Mouse (Mus musculus): ENCODE data around the gene Stt3b. TPM values are rescaled to one million over a fixed set of nuclear protein-coding genes. Genes with fewer than 3 reads are reported as not detected.

Stt3b gene
- polyA plus RNA-seq, 3 experiments from 2014 or later: 16.6 to 25.0 (median 22.4) TPM

DNA sequence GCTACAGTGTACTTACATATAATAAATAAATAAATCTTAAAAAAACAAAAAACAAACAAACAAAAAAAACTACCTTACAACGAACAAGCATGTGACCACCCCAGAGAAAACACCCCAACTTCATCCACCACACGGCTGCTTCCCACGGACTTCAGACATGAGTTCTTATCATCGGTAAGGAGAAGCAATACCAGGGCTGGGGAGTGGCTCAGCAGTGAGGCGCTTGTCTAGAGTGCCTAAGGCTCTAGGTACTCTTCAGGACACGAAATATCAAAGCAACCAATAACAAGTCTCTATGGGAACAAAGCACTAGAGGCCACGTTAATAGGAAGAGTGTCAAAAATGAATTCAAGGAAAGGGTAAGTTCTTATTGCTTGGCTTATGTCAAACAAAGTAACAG lies 49.8 kb downstream of the Stt3b start:
- ATAC-seq: no peak

DNA sequence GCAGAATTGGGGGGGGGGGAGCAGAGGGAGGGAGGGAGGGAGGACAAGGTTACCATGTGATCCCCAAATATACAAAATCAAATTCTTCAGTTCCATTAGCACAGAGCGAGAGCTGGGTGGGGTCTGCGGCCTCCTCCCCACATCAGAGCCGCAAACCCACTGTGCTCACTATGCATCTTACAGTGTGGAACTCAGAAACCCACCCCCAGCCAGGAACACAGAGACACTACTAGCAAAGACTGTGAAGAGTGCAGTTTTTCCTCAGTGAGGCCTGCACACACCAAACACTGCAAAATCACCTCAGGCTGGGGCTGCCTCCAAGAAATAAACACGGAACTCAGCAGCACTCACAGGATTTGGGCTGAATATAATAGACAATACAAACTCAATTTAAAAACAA lies 50.4 kb downstream of the Stt3b start:
- no peak for ATAC-seq

DNA sequence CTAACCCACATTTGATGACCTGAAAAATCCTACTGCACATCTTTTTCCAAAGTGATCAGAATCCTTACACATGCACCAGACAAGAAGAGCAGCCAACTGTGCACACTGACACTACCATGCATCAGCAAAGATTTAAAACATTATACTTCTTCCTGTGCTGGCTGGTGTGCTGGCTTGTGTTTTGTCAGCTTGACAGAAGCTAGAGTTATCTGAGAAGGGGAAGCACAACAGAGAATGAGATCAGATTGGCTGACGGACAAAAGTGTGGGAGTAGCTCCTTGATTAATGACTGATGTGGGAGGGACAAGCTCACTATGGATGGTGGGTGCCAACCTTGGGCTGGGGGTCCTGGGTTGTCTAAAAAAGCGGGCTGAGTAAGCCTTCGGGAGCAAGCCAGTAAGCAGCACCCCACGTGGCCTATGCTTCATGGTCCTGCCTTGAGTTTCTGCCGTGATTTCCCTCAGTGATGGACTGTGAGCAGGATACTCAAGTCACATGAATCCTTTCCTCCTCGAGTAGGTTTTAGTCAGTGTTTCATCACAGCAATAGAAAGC lies 52.4 kb downstream of the Stt3b start:
- no peak for ATAC-seq

DNA sequence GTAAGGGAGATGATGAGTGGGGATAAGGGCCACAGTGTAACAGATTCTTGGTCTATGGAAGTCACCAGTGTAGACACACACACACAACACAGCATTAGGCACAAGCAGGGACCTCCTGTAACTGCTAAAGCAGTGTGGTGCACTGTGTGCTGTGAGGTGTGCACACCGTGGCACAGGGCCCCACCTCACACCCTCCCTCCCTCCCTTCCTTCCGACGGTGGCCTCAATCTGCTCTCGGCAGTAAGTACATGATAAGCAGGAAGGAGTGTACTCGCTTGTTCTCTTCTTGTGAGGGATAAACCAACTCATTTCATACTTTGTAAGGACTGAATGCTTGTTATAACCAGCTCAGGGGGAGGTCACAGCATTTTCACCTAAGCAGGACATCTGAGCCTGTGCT lies 61.1 kb downstream of the Stt3b start:
- no peak for ATAC-seq

DNA sequence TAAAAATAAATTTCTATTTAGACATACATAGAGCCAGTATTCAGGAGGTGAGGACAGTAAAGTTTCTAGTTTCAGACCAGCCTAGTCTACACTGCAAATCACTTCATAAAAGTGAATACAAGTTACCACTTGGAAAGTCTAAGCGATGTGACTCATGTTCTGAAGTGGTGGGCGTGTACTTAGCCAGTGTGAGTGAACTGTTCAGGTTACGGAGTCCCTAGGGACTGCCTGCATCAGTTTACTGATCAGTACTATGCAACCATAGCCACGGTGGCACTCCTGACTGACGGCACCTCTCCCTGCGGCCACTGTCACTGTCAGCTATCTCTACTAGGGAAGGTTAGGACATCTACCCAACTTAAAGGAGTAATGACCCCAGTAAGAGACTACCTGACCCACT lies 65.1 kb downstream of the Stt3b start:
- ATAC-seq: no peak

DNA sequence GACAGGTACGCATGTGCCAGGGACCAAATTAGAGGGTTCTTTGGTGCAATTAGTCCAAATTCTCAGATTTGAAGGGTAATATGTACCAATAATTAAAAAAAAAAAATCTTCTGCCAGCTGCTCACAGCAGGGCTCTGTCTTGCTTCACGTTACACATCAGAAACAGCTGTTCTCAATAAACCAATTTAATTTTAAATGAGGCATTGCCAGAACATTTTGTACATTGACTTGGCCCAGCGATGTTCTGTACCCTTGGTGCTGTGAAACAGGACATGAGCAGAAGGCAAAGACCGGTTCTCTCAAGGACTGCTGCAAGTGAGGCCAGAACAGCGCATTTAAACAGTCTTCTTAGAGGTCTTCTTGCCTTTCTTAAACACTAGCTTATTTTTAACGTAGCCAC lies 66.6 kb downstream of the Stt3b start:
- ATAC-seq: no peak

DNA sequence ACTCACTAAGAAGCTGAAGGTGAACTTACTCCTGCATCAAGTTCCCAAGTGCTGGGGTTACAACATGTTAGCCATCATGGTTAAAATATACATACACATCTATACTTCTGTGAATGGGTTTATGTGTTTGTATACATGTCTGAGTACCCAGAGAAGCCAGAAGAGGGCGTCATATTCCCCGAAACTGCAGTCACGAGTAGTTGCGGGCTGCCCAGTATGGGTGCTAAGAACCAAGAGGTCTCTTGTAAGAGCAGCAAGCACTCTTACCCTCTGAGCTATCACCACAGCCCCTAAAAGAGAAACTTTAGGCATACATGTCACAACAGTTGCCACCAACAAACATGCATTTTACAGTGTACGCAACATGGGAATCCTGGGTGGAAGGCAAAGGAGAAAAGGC lies 70.4 kb downstream of the Stt3b start:
- no peak for ATAC-seq

DNA sequence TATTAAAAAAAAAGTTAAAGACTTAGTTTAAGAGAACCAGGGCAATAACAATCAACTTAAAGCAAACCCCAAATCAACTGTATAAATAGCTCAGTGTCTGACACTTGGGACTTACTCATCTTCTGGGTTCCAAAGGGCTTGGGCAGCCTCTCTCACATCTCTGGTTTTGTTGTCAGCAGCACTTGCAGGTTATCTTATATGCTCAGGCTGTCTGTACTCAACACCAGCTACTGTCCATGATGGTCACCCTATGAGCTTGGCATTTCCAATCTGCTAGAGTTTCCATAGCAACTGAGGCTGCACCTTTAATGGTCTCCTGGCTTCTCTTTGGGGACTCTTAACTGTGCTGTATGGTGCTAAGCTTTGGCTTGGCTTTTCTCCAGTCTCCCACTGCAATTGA lies 72.3 kb downstream of the Stt3b start:
- ATAC-seq: no peak

DNA sequence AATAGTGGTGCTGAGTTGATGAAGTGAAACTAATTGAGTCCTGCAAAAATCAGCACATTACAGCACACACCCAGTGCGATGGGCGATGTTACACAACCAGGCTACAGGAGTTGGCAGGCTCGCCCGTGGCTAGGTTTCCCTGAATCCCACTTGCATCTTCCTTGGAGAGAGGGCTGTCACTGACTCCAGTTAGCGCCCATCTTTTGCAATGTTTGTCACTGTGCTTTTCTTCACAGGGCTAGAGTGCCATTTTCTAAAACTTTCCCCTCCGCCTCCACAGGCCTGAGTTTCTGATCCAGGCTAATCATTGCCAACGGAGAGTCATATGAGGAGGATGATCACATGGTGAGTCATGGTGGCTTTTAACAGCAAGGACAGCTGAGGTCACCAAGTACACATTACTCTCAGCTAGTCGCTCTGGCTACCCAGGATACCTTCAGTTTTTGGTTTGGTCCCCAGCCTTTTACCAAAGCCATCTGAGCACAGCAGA lies 73.8 kb downstream of the Stt3b start:
- ATAC-seq: no peak

DNA sequence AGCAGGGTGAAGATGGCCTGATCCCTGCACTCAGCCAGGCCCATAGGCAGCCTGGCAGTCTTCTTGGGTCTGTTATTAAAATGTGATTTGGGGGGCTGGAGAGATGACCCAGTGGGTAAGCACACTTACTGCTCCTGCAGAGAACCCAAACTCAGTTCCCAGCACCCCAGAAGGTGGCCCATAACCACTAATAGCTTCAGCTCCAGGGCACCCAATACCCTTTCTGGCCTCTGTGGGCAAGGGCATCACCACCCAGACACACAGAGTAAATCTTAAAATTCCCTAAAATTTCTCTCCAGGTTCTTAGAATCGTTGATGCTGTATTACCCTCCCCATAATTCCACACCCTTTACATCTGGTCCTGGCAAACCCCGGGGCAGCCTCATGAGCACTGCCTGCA lies 75.7 kb downstream of the Stt3b start:
- no peak for ATAC-seq

DNA sequence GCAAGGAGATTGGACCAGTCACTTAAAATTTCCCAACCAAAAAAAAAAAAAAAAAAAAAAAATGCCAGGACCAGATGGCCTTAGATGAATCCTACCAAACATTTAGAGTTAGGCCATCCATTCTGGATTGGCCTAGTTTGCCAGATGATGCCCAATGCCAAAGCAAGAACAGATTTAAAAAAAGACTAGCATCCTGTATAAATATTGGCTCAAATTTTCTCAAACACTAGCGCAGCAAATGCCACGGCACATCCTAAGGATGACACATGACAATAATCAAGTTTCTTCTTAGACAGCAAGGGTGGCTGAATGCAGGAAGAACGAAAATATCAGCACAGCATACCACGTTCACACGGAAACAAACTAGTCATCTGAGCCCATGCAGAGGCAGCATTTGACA lies 76.5 kb downstream of the Stt3b start:
- ATAC-seq: no peak

DNA sequence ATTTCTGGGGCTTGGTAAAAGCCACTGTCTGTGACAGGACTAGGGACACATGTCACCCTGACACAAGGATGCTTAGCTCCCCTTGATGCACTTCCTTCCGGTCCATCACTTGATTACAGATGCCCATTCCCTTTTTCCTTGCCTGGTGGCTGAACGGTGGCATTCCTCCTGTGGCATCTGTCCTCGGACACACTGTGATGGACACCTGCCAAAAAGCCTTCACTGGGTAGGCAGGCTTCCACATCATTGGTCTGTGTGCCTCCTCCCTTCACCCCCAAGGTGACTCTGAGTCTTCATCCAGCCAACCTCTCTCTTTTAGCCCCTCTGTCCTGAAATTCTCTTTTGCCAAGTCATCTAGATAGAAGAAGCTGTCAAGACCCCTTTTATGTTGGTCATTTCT lies 78.7 kb downstream of the Stt3b start:
- no peak for ATAC-seq

DNA sequence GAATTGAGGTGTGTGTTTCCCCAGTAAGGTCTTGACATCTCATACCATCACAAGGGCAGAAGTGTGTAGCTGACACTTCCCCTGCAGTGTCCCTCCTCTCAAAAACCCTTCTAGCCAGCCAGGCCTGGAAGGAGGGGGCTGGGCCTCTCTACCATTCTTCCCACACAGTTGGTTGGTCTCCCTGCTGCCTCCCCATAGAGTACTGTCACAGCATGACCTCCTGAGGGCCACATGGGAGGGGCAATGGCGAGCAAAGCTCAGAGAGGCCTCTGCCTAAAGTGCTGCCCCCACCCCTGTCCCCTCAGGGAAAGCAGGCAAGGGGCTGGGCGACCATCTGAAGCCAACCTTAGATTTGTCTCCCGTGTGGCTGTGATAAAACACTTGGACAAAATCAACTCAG lies 80.1 kb downstream of the Stt3b start:
- no peak for ATAC-seq

DNA sequence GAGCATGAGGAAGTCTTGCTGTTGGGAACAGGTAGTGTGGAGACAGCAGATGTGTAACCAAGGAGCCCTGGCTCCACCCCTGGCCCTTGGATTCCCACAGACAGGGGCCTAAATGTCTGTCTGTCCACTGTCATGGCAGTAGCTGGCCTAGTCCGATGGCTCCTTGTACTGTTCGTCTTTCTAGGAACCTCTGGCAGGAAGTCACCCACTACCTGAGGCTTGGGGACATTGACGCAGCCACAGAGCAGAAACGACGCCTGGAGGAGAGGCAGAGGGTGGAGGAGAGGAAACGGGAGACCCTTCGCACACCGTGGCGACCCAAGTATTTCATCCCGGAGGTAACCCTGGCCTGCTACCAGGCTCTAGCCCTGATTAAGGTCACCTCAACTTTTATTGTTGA lies 80.5 kb downstream of the Stt3b start:
- no peak for ATAC-seq

DNA sequence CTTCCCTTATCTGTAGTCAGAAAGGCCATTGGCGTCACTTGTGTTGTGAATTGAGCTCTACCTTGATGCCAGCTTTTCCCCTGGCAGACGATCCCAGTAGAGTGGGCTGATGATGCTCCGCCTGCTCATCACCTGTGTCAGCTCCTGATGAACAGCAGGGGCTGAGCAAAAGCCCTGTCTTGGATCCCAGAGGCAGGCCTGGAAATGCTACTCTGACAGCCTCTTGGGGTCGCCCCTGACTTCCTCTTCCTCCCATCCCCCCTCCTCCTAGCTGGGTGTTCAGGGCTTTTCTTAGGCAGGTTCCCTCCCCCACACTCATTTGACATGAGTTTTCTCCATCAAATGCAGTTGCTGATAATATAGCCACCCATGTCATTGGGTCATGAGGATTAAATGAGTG lies 81.1 kb downstream of the Stt3b start:
- ATAC-seq: no peak

DNA sequence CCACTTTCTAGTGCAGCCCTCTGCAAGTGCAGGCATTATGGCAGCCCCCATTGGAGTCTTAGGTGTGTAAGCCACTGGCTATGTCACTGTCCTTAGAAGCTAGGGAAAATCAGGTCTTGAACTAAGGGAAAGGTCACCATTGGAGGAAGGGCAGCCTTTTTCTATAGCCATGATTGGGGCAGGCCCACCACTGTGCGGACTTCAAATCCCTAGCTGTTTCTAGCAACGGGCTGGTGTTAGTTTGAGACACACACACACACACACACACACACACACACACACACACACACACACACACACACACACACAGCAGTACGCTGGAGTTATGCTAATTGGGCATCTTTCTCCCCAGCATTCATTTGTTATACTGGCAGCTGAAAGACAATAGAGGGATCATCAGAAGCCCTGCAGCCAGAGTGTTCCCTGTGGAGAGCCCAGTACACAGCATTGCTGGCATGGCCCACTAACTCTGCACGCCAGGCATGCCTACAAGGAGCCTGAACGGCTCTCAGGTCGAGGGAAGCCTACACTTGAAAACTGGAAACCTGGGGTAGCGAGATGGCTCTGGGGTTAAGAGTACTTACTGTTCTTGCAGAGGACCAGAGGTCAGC lies 85.4 kb downstream of the Stt3b start:
- ATAC-seq: no peak

DNA sequence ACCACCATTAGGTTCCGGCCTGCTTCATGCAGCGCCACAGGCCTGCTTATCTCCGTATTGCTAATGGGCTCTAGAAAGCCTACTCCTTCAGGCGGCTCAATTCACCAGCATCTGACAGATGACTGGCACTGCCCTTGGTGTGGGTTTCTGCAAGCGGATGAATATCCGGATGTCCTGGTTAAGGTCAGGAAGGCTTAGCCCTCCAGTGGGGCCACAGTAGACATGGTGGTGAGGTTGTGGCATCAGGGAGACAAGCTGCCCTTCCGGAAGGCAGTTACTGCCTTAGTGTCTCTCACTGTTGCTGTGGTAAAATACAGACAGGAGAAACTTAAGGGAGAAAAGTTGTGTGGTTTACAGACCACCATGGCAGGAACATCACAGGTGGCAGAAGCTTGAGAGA lies 89.0 kb downstream of the Stt3b start:
- ATAC-seq: no peak

DNA sequence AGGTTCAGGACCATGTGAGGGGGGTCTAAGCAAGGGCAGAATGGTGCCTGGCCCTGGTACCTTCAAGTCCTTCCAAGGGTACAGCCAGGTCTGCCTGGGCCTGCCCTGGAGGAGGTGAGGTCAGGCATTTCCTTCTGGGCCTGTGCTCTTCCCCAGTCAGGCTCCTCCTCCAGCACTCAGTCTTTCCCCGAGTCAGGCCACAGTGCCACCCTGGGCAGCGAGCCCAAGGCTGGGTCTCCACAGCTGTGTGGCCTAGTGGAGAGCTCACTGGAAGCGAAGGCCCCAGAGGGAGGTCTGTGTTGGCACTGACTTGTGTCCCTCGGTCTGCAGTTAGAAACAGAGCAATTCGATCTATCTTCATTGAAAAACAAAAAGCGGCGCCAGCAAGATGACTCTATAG lies 89.8 kb downstream of the Stt3b start:
- no peak for ATAC-seq

DNA sequence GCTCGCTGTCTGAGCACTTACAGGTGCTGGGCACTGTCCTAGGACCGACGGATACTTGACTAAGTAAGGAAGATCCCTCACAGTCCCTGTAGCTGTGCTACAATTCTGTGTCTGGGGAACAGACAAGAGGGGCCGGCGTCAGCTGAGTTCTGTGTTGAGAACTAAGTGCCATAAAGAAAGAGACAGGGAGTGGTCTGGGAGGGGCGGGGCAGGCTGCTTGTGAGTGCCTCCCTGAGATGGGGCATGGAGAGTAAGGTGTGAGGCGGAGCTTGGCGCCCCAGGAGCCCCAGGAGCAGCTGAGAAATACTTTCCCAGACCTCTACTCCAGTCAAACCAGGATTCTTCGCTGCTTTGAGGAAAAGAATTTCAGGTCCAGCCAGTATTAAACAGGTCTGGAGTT lies 92.2 kb downstream of the Stt3b start:
- ATAC-seq: no peak

DNA sequence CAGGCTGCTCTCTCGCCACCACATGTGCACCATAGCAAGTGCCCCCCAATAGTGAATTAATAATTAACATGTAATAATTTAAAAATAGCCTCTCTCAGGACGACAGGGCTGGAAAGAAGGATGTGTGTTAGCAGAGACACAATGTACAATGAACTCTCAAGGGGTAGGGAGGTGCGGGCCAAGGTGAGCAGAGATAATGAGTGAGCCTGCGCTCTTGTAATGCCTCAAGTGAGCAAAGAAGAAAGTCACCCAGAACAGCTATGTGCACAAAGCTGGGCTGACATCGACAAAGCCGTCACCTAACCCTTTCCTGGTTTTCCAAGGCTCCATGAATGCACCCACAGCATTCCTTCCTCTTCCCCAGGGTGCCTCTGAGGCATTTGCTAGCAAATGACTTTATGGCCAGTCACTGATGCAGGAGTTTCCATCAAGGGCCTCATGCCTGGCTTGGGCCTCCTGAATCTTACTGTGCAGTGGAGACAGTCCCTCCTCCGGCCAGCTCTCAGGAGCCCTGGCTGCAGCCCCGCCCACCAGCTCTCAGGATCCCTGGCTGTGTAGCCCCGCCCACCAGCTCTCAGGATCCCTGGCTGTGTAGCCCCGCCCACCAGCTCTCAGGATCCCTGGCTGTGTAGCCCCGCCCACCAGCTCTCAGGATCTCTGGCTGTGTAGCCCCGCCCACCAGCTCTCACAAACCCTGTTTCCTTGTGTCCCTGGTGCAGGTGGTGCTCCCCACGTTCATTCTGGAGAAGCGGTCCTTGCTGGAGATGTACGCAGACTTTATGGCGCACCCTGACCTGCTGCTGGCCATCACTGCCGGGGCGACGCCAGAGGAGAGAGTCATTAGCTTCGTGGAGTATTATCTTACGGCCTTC lies 94.2 kb downstream of the Stt3b start:
- ATAC-seq: no peak

DNA sequence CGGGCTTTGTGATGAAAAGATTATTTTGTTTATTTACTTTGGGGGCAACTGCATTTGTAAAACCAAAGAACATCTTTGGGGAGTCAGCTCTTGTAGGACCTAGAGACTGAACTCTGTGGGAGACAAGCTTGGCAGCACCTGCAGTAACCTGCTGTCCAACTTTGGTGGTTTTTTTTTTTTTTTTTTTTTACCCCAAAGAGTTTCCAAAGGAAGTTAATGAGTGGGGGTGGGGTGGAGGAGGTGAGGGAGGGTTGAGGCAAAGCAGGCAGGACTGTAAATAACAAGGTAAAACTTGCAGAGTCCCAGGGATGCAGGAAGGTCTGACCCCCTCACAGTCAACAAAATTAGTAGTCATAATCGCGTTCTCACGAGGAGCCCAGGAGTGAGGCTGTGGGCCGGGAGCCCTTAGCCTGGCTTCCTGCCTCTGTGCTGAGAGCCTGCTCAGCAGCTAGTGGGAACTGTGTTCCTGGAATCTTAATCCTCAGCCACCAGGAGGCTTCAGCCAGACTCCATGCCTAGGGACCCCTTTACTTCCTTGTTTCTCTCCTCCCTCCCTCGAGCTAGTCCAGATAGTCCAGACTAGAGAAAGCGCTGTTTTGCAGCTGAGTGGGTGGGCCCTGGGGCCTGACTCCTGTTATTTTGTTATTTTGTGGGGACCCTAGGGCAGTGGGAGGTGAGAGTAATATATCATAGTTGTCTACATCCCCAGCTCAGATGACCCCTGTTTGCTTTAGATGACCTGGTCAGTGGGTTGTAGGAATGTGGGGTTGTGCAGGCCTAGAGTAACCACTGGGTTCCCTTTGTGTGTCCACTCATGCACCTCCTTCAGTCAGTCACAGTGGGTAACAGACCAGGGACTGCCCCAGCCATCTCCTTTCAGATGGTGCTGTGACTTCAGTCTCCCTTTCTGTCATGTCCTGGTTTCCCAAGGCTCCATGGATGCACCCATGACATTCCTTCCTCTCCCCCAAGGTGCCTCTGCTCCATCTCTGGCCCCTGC lies 95.3 kb downstream of the Stt3b start:
- no peak for ATAC-seq

DNA sequence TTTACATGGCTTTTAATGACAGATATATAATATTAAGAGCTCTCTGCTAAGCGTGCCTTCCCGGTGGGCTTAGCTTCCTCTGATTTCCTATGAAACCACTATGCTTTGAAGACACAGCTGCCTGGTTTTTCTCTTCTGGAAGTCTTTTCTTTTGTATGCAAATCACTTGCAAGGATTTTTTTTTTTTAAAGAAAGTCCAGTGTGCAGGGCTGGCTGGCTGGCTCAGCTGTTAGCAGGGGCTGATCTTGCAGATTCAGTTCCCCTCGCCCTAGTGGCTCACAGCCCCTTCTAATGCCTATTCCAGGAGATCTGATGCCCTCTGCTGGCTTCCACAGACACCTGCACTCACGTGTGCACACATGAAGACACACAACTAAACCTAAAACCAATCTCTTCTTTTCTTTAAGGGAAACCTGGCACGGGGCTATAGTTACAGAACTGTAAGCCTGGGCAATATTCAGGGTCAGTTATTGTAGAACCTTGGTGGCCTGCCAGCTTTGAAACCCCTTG lies 96.4 kb downstream of the Stt3b start:
- no peak for ATAC-seq

DNA sequence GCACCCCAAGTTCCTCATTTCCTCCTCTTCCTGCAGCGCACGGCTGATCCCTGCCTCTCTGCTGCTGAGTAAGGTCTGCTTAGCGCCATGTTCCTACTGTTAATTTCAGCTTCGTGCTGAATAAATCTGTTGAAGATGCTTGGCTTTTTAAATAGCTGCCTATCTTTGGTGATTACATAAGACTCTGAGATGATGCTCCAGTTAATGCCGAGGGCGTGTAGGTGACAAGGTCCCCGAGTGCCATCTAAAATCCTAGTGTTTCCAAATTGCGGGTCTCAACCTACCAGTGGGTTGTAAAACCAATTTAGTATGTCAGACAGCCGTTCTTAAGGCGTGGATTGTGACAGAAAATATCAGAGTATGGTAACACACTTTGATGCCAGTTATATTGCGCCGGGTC lies 99.7 kb downstream of the Stt3b start:
- no peak for ATAC-seq
